Mouse (Mus musculus): ENCODE results near the gene Myl6. TPM values are rescaled to one million over a fixed set of nuclear protein-coding genes. Genes with fewer than 3 reads are reported as not detected.
"Not testable (repeated sequence)": the region's sequence is repeated elsewhere in the genome, so short reads cannot be mapped to it uniquely, and the experiment has no call there.

The Myl6 gene
- polyA plus RNA-seq, 1 experiment from 2014 or later, result 1,028 TPM

GRCm38 (mm10) chr10:128515044-128515443 lies 21.1 kb upstream of the Myl6 start:
- Histone ChIP-seq H3K9ac (ENCODE audit: low read depth, low read length) (no peak overlapping the region), H3K36me3 (ENCODE audit: control insufficient read depth, insufficient read depth, low read length) (peaks cover 5% of the 10 kb centered on the region; the same call in 1 of the 2 replicates), H3K27me3 (replicated peaks; ENCODE audit: control insufficient read depth, insufficient read depth, low read length) (peaks cover 4% of the 10 kb centered on the region), H3K9me3 (ENCODE audit: control insufficient read depth, low read length) (no peaks in the 10 kb centered on the region), H3K4me1 (ENCODE audit: control insufficient read depth, insufficient read depth, low read depth, low read length) (no peaks in the 10 kb centered on the region), H3K4me3 (ENCODE audit: low read length) (no peak overlapping the region), H3K27ac (ENCODE audit: low read depth, low read length) (no peak overlapping the region), H3K4me2 (ENCODE audit: low read length) (no peak overlapping the region)
- no peak for ATAC-seq
- WGBS, result 91% methylated on average over 4 of the region's 4 CpGs

DNA sequence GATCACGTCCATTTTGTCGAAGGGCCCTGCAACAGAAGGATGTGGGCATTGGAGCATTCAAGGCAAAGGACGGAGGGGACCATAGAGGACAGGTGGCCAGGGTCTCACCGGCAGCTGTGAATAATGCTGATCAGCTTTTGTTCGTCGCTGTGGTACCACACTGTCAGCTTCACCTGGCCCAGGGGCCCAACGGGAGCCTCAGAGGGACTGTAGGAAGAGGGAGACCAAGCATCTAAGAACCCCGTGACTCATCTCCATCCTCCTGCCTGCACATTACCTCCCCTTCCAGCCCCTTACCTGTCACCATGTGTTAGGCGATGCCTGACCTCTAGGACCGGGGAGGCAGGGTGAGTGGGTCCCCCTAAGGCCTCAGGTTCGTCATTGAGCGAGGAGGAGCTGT lies 17.8 kb upstream of the Myl6 start:
- peaks cover 9% of the 10 kb centered on the region; the same call in 1 of the 2 replicates for H3K36me3 ChIP-seq (ENCODE audit: control insufficient read depth, insufficient read depth, low read length)

DNA sequence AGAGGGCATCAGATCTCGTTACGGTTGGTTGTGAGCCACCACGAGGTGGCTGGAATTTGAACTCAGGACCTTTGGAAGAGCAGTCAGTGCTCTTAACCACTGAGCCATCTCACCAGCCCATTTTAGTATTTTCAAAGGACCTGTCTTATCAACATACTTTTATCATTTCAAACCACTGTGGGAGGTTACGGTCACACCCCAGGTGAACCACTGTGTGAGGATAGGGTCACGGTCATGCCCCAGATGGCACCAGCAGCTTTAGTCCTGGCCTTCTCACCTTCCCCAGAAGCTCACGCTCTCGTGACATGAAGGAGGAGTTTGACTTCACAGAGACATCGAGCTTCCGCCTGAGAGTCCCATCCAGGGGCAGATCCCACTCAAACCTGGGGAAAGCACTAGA lies 17.2 kb upstream of the Myl6 start:
- no peak for ATAC-seq
- no peak overlapping the region for H3K4me2 ChIP-seq (ENCODE audit: low read length)
- H3K27me3 ChIP-seq (replicated peaks; ENCODE audit: control insufficient read depth, insufficient read depth, low read length), result no peaks in the 10 kb centered on the region; the same call in 1 of the 2 replicates
- WGBS, result 91% methylated on average over 9 of the region's 9 CpGs
- H3K4me3 ChIP-seq (ENCODE audit: low read length), result no peak overlapping the region
- peaks cover 9% of the 10 kb centered on the region; the same call in 1 of the 2 replicates for H3K36me3 ChIP-seq (ENCODE audit: control insufficient read depth, insufficient read depth, low read length)
- no peaks in the 10 kb centered on the region for H3K9me3 ChIP-seq (ENCODE audit: control insufficient read depth, low read length)
- no peak overlapping the region for H3K9ac ChIP-seq (ENCODE audit: low read depth, low read length)
- H3K27ac ChIP-seq (ENCODE audit: low read depth, low read length), result no peak overlapping the region
- no peaks in the 10 kb centered on the region for H3K4me1 ChIP-seq (ENCODE audit: control insufficient read depth, insufficient read depth, low read depth, low read length)

More for the DNA sequence above, 17.8 kb upstream of the Myl6 start:
- Histone ChIP-seq H3K9ac (ENCODE audit: low read depth, low read length) (no peak overlapping the region), H3K27me3 (replicated peaks; ENCODE audit: control insufficient read depth, insufficient read depth, low read length) (peaks cover 2% of the 10 kb centered on the region), H3K4me2 (ENCODE audit: low read length) (no peak overlapping the region), H3K4me3 (ENCODE audit: low read length) (no peak overlapping the region), H3K4me1 (ENCODE audit: control insufficient read depth, insufficient read depth, low read depth, low read length) (no peaks in the 10 kb centered on the region), H3K27ac (ENCODE audit: low read depth, low read length) (no peak overlapping the region), H3K9me3 (ENCODE audit: control insufficient read depth, low read length) (no peaks in the 10 kb centered on the region)
- WGBS, result 85% methylated on average over 12 of the region's 12 CpGs
- ATAC-seq, result no peak

DNA sequence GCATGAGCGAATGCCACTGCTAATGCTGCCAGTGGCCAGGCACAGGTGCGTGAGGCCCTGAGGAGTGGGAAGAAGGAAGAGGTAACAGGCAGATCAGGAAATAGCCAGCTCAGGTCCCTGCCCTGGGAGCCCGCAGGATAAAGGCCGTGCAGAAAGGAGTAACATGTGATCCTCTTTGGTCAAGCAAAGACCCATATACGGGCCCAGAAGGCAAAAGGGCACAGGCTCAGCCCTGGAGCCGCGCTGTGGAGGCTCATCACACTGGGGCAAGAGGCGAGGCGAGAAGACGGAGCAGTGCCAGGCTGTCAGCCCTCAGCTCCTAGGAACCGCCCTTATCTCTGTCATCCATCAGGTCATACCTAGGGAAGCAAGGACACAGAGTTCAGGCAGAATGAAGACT lies 16.4 kb upstream of the Myl6 start:
- Histone ChIP-seq H3K4me1 (ENCODE audit: control insufficient read depth, insufficient read depth, low read depth, low read length) (no peaks in the 10 kb centered on the region), H3K27me3 (replicated peaks; ENCODE audit: control insufficient read depth, insufficient read depth, low read length) (no peaks in the 10 kb centered on the region), H3K4me2 (ENCODE audit: low read length) (no peak overlapping the region), H3K36me3 (ENCODE audit: control insufficient read depth, insufficient read depth, low read length) (peaks cover 9% of the 10 kb centered on the region; the same call in 1 of the 2 replicates), H3K27ac (ENCODE audit: low read depth, low read length) (no peak overlapping the region), H3K9me3 (ENCODE audit: control insufficient read depth, low read length) (no peaks in the 10 kb centered on the region), H3K4me3 (ENCODE audit: low read length) (no peak overlapping the region), H3K9ac (ENCODE audit: low read depth, low read length) (no peak overlapping the region)
- ATAC-seq, result no peak
- WGBS, result 90% methylated on average over 11 of the region's 11 CpGs

GRCm38 (mm10) chr10:128509831-128510230 lies 15.9 kb upstream of the Myl6 start:
- Histone ChIP-seq H3K36me3 (ENCODE audit: control insufficient read depth, insufficient read depth, low read length) (peaks cover 9% of the 10 kb centered on the region; the same call in 1 of the 2 replicates), H3K4me2 (ENCODE audit: low read length) (no peak overlapping the region), H3K4me1 (ENCODE audit: control insufficient read depth, insufficient read depth, low read depth, low read length) (no peaks in the 10 kb centered on the region), H3K4me3 (ENCODE audit: low read length) (no peak overlapping the region), H3K27me3 (replicated peaks; ENCODE audit: control insufficient read depth, insufficient read depth, low read length) (no peaks in the 10 kb centered on the region), H3K9ac (ENCODE audit: low read depth, low read length) (no peak overlapping the region), H3K9me3 (ENCODE audit: control insufficient read depth, low read length) (no peaks in the 10 kb centered on the region), H3K27ac (ENCODE audit: low read depth, low read length) (no peak overlapping the region)
- WGBS, result 84% methylated on average over 4 of the region's 4 CpGs
- no peak for ATAC-seq

- no peak for ATAC-seq
- H3K36me3 ChIP-seq (ENCODE audit: control insufficient read depth, insufficient read depth, low read length), result peaks cover 9% of the 10 kb centered on the region; the same call in 1 of the 2 replicates
- H3K4me2 ChIP-seq (ENCODE audit: low read length), result no peak overlapping the region
- no peaks in the 10 kb centered on the region for H3K4me1 ChIP-seq (ENCODE audit: control insufficient read depth, insufficient read depth, low read depth, low read length)
- 86% methylated on average over 9 of the region's 9 CpGs for WGBS
- no peak overlapping the region for H3K9ac ChIP-seq (ENCODE audit: low read depth, low read length)
- H3K9me3 ChIP-seq (ENCODE audit: control insufficient read depth, low read length), result no peaks in the 10 kb centered on the region
- H3K27me3 ChIP-seq (replicated peaks; ENCODE audit: control insufficient read depth, insufficient read depth, low read length), result no peaks in the 10 kb centered on the region
- no peak overlapping the region for H3K27ac ChIP-seq (ENCODE audit: low read depth, low read length)
- no peak overlapping the region for H3K4me3 ChIP-seq (ENCODE audit: low read length)
Measured at GRCm38 (mm10) chr10:128509203-128509602, 15.3 kb upstream of the Myl6 start.

DNA sequence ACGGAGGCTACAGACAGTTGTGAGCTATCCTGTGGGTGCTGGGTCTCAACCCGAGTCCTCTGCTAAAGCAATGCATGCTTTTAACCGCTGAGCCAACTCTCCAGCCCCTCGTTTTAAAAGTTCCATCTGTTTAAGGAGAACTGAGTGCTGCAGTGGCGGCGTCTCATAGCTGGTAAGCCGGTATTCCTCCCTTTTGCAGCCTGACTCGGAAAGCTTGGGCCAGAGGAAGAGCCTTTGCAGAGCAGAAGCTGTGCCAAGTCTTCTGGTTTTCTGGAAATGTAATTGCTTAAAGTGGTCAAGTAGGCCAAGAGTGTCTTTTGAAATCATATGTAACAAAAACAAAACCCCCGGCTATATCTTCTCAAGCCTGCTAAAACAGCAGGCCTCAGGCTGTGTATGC lies 14.3 kb upstream of the Myl6 start:
- Histone ChIP-seq H3K27me3 (replicated peaks; ENCODE audit: control insufficient read depth, insufficient read depth, low read length) (no peaks in the 10 kb centered on the region), H3K9me3 (ENCODE audit: control insufficient read depth, low read length) (no peaks in the 10 kb centered on the region), H3K36me3 (ENCODE audit: control insufficient read depth, insufficient read depth, low read length) (peaks cover 9% of the 10 kb centered on the region; the same call in 1 of the 2 replicates), H3K4me2 (ENCODE audit: low read length) (no peak overlapping the region), H3K4me3 (ENCODE audit: low read length) (no peak overlapping the region), H3K9ac (ENCODE audit: low read depth, low read length) (no peak overlapping the region), H3K4me1 (ENCODE audit: control insufficient read depth, insufficient read depth, low read depth, low read length) (no peaks in the 10 kb centered on the region), H3K27ac (ENCODE audit: low read depth, low read length) (no peak overlapping the region)
- no peak for ATAC-seq
- 82% methylated on average over 9 of the region's 9 CpGs for WGBS

GRCm38 (mm10) chr10:128505974-128506373 lies 12.0 kb upstream of the Myl6 start:
- no peaks in the 10 kb centered on the region for H3K4me1 ChIP-seq (ENCODE audit: control insufficient read depth, insufficient read depth, low read depth, low read length)
- no peak for ATAC-seq

GRCm38 (mm10) chr10:128505371-128505667 lies 11.4 kb upstream of the Myl6 start:
- not testable (repeated sequence) for H3K4me1 ChIP-seq (ENCODE audit: control insufficient read depth, insufficient read depth, low read depth, low read length); H3K27ac ChIP-seq (ENCODE audit: low read depth, low read length); H3K4me2 ChIP-seq (ENCODE audit: low read length); H3K9ac ChIP-seq (ENCODE audit: low read depth, low read length); H3K36me3 ChIP-seq (ENCODE audit: control insufficient read depth, insufficient read depth, low read length); H3K27me3 ChIP-seq (replicated peaks; ENCODE audit: control insufficient read depth, insufficient read depth, low read length); ATAC-seq; H3K4me3 ChIP-seq (ENCODE audit: low read length); H3K9me3 ChIP-seq (ENCODE audit: control insufficient read depth, low read length)
- WGBS, result 90% methylated on average over 5 of the region's 5 CpGs

More at GRCm38 (mm10) chr10:128505974-128506373, 12.0 kb upstream of the Myl6 start:
- Histone ChIP-seq H3K27ac (ENCODE audit: low read depth, low read length) (no peak overlapping the region), H3K9ac (ENCODE audit: low read depth, low read length) (no peak overlapping the region), H3K36me3 (ENCODE audit: control insufficient read depth, insufficient read depth, low read length) (peaks cover 6% of the 10 kb centered on the region; the same call in 1 of the 2 replicates), H3K4me2 (ENCODE audit: low read length) (no peak overlapping the region), H3K4me3 (ENCODE audit: low read length) (no peak overlapping the region), H3K9me3 (ENCODE audit: control insufficient read depth, low read length) (no peaks in the 10 kb centered on the region), H3K27me3 (replicated peaks; ENCODE audit: control insufficient read depth, insufficient read depth, low read length) (no peaks in the 10 kb centered on the region)
- WGBS, result 95% methylated on average over 14 of the region's 14 CpGs

All from hindbrain, embryonic 16.5 days (tissue).